Mouse (Mus musculus): Measurements from ENCODE around the gene Gm3250.
"Not testable (repeated sequence)": the region's sequence is repeated elsewhere in the genome, so short reads cannot be mapped to it uniquely, and the experiment has no call there.

Gene Gm3250

DNA sequence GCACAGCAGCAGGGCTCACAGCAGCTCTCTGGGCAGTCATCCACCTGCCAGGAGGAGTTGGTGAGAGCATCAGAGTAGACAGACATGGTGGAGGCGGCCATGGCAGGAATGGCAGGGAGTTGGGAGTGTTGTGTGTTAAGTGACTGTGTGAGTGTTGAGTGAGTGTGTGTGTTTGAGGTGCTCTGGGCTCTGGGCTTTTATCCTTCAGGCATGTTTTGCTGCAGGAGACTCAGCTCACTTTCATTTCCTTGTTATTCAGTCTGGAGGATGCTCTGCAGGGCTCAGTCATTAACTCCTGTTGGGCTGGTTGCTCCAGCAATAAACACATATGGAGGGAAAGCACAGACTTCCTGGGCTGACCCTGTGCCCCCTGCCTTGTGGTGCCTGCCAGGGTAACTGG, at the start of gene Gm3250:
Gene Gm3250 (minus strand): TSS at position 101 of the 400 bp plus-strand sequence.
- DNase-seq, result not testable (repeated sequence)

DNA sequence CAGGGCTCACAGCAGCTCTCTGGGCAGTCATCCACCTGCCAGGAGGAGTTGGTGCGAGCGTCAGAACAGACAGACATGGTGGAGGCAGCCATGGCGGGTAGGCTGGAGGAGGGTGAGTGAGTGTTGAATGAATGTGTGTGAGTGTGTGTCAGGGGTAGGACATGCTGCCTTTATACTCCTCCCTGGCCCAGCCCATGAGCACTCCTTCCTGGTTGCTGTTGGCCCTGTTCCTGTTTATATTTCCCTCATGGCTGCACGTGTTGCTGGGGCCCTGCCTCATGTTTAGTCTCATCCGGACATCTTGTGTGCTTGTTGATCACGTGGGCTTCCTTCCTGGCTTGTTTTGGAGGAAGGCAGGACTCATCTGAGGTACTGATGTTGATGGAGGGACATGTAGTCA, 44.6 kb upstream of the Gm3250 start, which contains the start of gene Krtap10-4:
Gene Krtap10-4 (minus strand): TSS at position 145 of the 400 bp plus-strand sequence.
- no peak for DNase-seq

DNA sequence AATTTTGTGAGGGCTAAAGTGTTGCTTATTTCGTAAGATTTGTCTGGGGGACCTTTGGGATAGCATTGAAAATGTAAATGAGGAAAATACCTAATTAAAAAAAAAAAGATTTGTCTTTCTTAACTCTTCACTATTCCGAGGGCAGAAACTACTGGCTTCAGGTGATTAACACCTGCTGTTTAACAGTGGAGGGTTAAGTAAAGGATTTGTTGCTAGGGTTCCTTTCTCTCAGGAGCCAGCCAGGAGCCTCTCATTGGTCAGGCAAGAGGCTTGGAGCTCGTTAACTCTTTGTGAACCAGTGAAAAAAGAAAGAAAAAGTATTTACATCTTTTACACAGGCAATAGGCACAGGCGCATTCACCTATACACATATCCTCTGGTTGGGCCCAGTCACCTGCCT, 36.9 kb upstream of the Gm3250 start:
- no peak for DNase-seq

DNA sequence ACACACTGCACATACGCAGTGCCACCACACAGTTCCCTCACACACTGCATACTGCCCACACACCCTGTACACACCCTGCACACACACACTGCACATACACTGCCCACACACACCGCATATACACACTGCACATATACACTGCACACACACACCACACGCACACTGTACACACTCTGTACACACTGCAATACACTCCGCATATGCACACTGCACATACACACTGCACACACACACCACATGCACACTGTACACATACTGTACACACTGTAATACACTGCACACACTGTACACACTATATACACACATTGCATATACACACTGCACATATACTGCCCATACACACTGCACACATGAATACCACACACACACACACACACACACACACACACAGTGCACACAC, 36.2 kb upstream of the Gm3250 start:
- DNase-seq, result no peak

DNA sequence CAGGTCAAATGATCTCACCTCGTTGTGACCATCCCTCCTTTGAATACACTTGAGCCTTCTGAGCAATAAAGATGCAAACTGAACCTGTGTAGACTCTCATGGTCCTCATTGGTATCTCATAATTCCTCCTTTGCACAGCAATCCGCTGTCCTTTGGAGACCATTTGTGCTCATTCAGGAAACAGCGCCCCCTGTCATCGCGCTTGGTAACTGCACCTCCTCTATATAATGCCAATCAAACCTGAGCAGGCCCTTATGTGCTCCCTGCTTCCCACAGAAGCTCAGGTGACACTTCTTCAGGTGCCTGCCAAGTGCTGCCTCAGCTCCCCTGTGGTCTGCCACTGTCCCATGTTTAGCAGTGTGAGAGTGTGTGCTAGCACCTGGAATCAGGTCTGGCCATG, 33.2 kb upstream of the Gm3250 start:
- no peak for DNase-seq

DNA sequence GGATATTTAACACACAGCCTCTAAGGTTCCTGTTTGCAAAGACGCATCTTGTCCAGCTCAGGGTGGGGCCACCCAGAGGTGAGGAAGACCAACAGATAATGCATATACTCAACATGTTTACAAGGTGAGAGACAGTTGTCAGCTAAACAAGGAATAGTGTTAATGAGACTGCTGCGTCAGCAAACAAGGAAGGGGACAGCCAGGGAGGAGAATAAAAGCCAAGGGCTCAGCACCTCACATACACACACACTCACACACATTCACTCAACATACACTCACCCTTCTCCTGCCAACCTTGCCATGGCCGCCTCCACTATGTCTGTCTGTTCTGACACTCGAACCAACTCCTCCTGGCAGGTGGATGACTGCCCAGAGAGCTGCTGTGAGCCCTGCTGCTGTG, 32.0 kb upstream of the Gm3250 start, which contains the start of gene Gm2696:
Gene Gm2696 (plus strand): TSS at position 301 of the 400 bp plus-strand sequence.
- DNase-seq, result no peak

DNA sequence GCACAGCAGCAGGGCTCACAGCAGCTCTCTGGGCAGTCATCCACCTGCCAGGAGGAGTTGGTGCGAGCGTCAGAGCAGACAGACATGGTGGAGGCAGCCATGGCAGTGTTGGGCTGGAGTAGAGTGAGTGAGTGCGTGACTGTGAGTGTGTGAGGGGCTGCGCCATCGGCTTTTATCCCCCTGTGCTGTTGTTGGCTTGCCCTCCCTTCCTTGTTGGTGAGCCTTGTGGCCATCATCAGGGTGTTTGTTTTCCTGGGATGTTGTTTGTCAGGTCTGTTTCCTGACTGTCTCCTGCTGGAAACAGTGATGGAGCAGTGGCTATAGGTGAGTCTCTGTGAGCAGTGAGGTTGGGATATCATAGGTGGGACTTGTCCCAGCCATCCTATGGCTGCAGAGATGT, 29.4 kb upstream of the Gm3250 start, which contains the start of gene Gm9507:
Gene Gm9507 (minus strand): TSS at position 101 of the 400 bp plus-strand sequence.
- no peak for DNase-seq

DNA sequence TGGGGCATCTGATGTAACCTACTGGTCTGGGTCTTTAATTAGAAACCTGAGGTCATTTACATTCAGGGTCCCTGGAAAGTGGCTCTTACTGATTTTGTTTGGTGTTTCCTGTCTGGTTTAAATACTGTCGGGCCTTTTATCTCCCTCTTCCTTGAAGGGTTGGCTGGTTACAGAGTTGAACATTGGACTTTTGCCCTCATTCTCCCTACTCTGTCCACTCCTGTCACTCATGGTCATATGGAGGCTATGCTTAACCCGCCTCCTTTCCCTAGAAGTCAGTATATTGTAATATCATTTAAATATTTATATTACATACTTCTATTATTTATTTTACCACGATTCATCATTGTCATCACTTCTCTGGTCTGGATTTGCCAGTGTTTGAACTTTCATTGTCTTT, 21.8 kb upstream of the Gm3250 start:
- no peak for DNase-seq

DNA sequence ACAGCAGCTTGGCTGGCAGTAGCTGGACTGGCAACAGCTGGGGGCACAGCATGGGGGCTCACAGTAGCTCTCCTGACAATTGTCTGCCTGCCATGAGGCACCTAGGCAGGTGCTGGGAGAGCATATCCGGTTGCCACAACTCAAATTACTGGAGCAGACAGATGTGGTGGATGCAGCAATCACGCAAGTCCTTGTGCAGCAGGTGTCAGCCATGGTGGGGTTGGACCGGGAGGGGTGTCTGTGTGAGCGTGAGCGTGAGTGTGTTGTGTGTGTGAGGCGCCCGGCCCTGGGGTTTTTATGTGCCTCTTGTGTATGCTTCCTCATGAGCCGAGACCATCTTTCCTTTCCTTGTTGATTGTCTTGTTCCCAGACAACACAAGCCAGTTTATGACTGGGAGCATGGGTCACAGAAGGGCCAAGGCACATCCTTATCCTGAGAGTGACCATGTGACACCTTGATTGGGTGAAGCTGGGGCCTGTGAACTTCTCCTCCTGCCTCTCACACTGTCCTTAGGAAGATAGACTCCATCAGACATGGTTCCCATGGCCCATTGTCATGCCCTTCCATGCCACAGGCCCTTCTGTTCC, 16.7 kb upstream of the Gm3250 start, which contains the start of gene Gm19668:
Gene Gm19668 (minus strand): TSS at position 213 of the 588 bp plus-strand sequence.
- DNase-seq, result no peak

DNA sequence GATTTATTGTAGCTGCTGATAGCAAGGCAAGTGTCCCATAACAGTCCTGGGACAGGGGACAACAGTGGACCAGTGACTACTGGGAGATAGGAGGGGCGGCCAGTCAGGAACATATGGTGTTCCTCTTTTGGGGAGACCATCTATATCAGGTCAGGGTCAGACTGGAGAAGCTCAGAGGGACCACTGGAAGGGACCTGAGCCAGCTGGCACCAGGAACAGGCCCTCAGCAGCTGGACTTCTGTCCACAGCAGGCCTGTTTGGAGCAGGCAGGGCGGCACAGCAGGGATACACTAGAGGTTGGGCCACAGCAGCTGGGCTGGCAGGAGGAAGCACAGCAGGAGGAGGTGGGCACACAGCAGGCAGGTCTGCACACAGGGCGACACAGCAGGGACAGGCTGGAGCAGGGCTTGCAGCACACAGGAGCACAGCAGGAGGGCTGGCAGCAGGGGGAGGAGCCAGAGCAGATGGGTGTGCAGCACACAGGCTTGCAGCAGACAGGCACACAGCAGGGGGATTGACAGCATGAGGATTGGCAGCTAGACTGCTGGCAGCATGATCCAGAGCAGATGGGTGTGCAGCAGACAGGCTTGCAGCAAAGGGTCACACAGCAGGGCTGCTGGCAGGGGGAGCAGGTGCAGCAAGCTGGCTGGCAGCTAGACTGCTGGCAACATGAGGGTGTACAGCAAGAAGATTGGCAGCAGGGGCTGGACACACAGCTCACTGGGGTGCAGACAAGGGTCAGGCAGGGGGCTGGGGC, 16.0 kb upstream of the Gm3250 start:
- peak; percentile 49 for DNase-seq

DNA sequence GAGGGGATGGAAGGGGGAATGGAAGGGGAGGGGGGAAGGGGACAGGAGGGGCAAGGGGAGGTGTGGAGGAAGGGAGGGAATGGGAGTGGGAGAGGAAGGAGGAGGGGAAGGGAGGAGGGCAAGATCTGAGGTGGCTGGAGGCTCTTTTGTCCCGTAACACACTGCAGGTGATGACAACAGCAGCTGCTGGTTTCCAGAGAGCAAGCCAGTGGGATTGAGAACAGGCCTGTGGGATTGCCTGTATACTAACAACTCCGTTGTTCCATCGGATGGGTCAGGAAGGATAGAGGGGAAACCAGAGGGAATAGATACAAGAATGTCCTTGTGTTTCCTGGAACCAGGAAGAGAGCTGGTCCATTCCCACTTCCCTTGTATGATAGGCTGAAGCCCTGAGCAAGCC, 15.3 kb upstream of the Gm3250 start:
- no peak for DNase-seq

DNA sequence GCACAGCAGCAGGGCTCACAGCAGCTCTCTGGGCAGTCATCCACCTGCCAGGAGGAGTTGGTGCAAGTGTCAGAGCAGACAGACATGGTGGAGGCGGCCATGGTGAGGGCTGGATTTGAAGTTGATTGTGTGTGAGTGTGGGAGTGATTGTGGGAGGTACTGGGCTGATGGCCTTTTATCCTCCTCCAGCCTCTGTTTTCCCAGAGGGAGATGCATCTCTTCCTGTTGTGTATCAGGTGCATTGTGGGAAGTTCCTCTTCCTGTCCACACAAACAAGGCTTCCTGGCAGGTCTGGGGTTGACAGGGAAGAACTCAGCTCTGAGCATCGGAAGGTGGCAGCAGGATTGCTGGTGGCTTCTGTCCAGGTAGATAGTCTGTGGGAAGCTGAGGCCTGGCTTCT, 12.6 kb upstream of the Gm3250 start, which contains the start of gene Gm9639:
Gene Gm9639 (minus strand): TSS at position 101 of the 400 bp plus-strand sequence.
- no peak for DNase-seq

DNA sequence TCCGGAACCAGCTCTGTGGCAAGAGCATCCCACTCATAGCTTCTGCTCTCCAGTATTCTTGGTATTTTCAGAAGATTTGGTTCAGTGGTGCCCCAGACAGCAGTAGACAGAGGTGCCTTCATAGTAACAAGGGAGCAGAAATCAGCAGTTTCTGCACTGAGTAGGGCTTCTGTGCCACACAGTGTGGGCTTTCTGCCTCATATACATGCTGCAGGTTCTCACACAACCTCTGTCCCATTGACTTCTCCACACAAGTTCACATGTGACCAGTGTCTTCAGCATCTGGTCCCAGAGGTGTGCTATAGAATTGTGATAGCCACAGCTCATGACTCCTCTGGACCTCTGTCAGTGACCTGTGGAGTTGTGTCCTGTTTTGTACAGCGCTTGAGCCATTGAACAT, 6.3 kb upstream of the Gm3250 start:
- no peak for DNase-seq

DNA sequence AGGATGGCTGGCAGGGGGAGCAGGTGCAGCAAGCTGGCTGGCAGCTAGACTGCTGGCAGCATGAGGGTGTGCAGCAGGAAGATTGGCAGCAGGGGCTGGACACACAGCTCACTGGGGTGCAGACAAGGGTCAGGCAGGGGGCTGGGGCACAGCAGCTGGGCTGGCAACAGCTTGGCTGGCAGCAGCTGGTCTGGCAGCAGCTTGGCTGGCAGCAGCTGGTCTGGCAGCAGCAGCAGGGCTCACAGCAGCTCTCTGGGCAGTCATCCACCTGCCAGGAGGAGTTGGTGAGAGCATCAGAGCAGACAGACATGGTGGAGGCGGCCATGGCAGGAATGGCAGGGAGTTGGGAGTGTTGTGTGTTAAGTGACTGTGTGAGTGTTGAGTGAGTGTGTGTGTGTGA, 5.5 kb upstream of the Gm3250 start, which contains the start of gene Gm7137:
Gene Gm7137 (minus strand): TSS at position 325 of the 400 bp plus-strand sequence.
- DNase-seq, result not testable (repeated sequence)

DNA sequence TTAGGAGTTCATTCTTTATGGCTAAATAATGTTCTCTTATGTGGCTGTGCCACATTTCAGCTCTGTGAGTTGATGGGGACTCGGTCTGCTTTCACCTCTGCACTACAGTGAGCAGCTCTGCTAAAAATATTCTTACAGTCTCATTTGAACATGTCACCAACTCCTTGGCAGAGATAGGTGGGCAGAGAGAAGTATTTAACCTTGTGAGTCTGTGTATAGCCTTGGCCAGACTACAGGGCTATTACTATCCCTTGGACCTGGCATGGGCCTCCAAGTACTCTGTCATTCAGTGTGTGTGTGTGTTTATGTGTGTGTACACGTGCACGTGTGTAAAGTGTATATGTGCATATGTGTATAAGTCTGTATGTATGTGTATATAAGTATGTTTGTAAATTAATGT, 1.1 kb upstream of the Gm3250 start:
- DNase-seq, result not testable (repeated sequence)

DNA sequence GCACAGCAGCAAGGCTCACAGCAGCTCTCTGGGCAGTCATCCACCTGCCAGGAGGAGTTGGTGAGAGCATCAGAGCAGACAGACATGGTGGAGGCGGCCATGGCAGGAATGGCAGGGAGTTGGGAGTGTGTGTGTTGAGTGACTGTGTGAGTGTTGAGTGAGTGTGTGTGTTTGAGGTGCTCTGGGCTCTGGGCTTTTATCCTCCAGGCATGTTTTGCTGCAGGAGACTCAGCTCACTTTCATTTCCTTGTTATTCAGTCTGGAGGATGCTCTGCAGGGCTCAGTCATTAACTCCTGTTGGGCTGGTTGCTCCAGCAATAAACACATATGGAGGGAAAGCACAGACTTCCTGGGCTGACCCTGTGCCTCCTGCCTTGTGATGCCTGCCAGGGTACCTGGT, 5.5 kb downstream of the Gm3250 start, which contains the start of gene Gm7138:
Gene Gm7138 (minus strand): TSS at position 101 of the 400 bp plus-strand sequence.
- not testable (repeated sequence) for DNase-seq

DNA sequence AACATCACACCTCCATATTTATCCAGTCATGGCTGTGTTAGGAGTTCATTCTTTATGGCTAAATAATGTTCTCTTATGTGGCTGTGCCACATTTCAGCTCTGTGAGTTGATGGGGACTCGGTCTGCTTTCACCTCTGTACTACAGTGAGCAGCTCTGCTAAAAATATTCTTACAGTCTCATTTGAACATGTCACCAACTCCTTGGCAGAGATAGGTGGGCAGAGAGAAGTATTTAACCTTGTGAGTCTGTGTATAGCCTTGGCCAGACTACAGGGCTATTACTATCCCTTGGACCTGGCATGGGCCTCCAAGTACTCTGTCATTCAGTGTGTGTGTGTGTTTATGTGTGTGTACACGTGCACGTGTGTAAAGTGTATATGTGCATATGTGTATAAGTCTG, 10.2 kb downstream of the Gm3250 start:
- not testable (repeated sequence) for DNase-seq

DNA sequence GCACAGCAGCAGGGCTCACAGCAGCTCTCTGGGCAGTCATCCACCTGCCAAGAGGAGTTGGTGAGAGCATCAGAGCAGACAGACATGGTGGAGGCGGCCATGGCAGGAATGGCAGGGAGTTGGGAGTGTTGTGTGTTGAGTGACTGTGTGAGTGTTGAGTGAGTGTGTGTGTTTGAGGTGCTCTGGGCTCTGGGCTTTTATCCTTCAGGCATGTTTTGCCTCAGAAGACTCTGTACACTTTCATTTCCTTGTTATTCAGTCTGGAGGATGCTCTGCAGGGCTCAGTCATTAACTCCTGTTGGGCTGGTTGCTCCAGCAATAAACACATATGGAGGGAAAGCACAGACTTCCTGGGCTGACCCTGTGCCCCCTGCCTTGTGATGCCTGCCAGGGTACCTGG, 11.1 kb downstream of the Gm3250 start, which contains the start of gene Gm3238:
Gene Gm3238 (minus strand): TSS at position 101 of the 400 bp plus-strand sequence.
- DNase-seq, result not testable (repeated sequence)

DNA sequence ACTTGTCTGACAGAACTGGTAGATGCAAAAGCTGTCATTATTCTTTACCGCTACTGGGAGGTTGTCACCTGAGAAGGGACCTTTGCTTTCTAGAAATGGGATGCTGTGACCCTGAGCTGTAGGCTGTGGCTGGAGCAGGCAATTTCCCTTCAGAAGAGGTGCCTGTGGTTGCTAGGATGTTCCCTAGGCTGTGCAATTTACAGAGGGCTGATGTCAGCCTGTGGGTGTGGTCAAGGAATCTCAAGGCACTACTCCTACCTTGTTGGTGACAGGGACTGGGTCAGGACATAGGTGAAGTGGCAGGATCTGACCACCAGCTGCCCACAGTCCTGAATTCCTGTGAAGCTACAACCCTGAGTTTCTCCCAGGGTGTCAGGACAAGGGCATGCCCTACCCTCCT, 12.6 kb downstream of the Gm3250 start:
- no peak for DNase-seq

DNA sequence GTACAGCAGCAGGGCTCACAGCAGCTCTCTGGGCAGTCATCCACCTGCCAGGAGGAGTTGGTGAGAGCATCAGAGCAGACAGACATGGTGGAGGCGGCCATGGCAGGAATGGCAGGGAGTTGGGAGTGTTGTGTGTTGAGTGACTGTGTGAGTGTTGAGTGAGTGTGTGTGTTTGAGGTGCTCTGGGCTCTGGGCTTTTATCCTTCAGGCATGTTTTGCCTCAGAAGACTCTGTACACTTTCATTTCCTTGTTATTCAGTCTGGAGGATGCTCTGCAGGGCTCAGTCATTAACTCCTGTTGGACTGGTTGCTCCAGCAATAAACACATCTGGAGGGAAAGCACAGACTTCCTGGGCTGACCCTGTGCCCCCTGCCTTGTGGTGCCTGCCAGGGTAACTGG, 22.8 kb downstream of the Gm3250 start, which contains the start of gene Gm3233:
Gene Gm3233 (minus strand): TSS at position 101 of the 400 bp plus-strand sequence.
- DNase-seq, result not testable (repeated sequence)

DNA sequence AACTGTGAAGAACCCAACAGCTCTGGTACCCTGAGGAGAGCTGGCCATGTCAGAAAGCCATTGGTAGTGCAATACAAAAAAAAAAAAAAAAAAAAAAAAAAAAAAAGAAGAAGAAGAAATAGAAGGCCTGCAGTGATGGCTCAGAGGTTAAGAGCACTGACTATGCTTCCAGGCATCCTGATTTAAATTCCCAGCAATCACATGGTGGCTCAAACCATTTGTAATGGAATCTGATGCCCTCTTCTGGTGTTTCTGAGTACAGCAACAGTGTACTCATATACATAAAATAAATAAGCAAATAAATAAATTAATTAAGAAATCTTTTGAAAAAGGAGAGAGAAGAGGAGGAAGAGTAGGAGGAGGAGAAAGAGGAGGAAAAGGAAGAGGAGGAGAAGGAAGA, 28.9 kb downstream of the Gm3250 start:
- no peak for DNase-seq

DNA sequence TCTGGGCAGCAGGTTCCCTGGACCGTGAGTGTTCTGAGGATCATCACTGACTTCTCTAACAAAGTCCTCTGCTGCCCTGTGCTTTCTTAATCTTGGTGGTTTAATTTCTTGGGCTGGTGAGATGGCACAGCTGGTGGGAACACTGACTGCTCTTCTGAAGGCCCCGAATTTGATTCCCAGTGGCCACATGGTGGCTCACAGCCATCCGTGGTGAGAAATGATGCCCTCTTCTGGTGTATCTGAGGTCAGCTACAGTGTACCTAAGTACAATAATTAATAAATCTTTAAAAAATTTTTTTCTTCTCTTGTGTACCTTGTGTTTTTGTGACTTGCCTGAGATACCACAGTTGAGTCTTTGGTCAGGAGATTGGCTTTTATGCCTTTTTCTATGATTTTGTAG, 30.0 kb downstream of the Gm3250 start:
- DNase-seq, result not testable (repeated sequence)

DNA sequence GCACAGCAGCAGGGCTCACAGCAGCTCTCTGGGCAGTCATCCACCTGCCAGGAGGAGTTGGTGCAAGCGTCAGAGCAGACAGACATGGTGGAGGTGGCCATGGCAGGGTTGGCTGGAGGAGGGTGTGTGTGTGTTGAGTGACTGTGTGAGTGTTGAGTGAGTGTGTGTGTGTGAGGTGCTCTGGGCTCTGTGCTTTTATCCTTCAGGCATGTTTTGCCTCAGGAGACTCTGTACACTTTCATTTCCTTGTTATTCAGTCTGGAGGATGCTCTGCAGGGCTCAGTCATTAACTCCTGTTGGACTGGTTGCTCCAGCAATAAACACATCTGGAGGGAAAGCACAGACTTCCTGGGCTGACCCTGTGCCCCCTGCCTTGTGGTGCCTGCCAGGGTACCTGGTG, 31.1 kb downstream of the Gm3250 start, which contains the start of gene Gm9736:
Gene Gm9736 (minus strand): TSS at position 101 of the 400 bp plus-strand sequence.
- not testable (repeated sequence) for DNase-seq

DNA sequence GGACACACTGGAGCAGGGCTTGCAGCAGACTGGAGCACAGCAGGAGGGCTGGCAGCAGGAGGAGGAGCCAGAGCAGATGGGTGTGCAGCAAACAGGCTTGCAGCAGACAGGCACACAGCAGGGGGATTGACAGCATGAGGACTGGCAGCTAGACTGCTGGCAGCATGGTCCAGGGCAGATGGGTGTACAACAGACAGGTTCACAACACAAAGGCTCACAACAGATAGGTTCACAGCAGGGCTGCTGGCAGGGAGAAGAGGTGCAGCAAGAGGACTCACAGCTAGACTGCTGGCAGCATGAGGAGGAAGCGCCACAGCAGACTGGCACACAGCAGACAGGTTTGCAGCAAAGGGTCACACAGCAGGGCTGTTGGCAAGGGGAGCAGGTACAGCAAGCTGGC, 31.7 kb downstream of the Gm3250 start:
- peak; percentile 54 for DNase-seq

Measured in cerebellum, adult 9-11 months (tissue).